Mouse (Mus musculus) CD8-positive naive resting alpha-beta T cell, adult 2 months (primary cell): ENCODE data around the gene Add3.

Source experiments
- DNase-seq, 2 experiments: peaks; one replicate each; pipeline ENCODE4 v3.0.0; 2022; ENCODE audit warnings: low read depth in 2 of 2, low spot score in 2 of 2

The Add3 gene

GRCm38 (mm10) chr19:53165305-53166240 is 25.3 kb downstream of the Add3 start:
- DNase-seq: no peak

- no peak for DNase-seq
Measured at GRCm38 (mm10) chr19:53166367-53166766, 26.1 kb downstream of the Add3 start.

- DNase-seq: no peak
Measured at GRCm38 (mm10) chr19:53168576-53168975, 28.3 kb downstream of the Add3 start.

GRCm38 (mm10) chr19:53170651-53171050 is 30.4 kb downstream of the Add3 start:
- DNase-seq: no peak

- DNase-seq: no peak
Measured at GRCm38 (mm10) chr19:53174034-53174433, 33.8 kb downstream of the Add3 start.

- DNase-seq: no peak
Measured at GRCm38 (mm10) chr19:53175550-53175949, 35.3 kb downstream of the Add3 start.

GRCm38 (mm10) chr19:53176518-53176917 is 36.3 kb downstream of the Add3 start:
- no peak for DNase-seq

GRCm38 (mm10) chr19:53178611-53179528 is 38.6 kb downstream of the Add3 start:
- DNase-seq: no peak

GRCm38 (mm10) chr19:53180168-53180803 is 40.0 kb downstream of the Add3 start:
- no peak for DNase-seq

GRCm38 (mm10) chr19:53181003-53181861 is 41.0 kb downstream of the Add3 start:
- no peak for DNase-seq

GRCm38 (mm10) chr19:53183620-53184019 is 43.4 kb downstream of the Add3 start:
- DNase-seq: no peak

- DNase-seq: peak; percentile 45 to 63
Measured at GRCm38 (mm10) chr19:53184216-53184615, 44.0 kb downstream of the Add3 start.

GRCm38 (mm10) chr19:53184911-53185310 is 44.7 kb downstream of the Add3 start:
- DNase-seq: no peak

GRCm38 (mm10) chr19:53185486-53186134 is 45.4 kb downstream of the Add3 start:
- DNase-seq: peak; percentile 76 to 83

GRCm38 (mm10) chr19:53186456-53186855 is 46.2 kb downstream of the Add3 start:
- DNase-seq: no peak

GRCm38 (mm10) chr19:53187533-53187932 is 47.3 kb downstream of the Add3 start:
- no peak for DNase-seq

- DNase-seq: peak in 1 of 2 experiments; percentile 42
Measured at GRCm38 (mm10) chr19:53188186-53188585, 47.9 kb downstream of the Add3 start.

- DNase-seq: no peak
Measured at GRCm38 (mm10) chr19:53188724-53189220, 48.5 kb downstream of the Add3 start.

GRCm38 (mm10) chr19:53189736-53190135 is 49.5 kb downstream of the Add3 start:
- DNase-seq: peak; percentile 40 to 47

GRCm38 (mm10) chr19:53190232-53190631 is 50.0 kb downstream of the Add3 start:
- DNase-seq: no peak
